Mouse (Mus musculus) liver, postnatal 0 days (tissue): Measurements from ENCODE around the gene Hspb3. TPM values are rescaled to one million over a fixed set of nuclear protein-coding genes. Genes with fewer than 3 reads are reported as not detected.

Experiments used
- ATAC-seq: fragments of 200-750 bp; cut with Nextera tagmentation; 2 replicates; pipeline ENCODE4 v1.8.0; 2017; ENCODE audit warnings: mild to moderate bottlenecking, moderate library complexity
- DNase-seq: peaks from one replicate; pipeline ENCODE4 v3.0.0-alpha.2; 2016
- H3K27ac ChIP-seq: fragments of 300-500 bp; sonication (generic); 2 replicates; pipeline ENCODE4 v1.5.1; 2014; ENCODE audit warnings: antibody characterized with exemption, moderate library complexity, mild to moderate bottlenecking, low read depth
- H3K27me3 ChIP-seq: fragments of 300-500 bp; sonication (generic); 2 replicates; pipeline ENCODE4 v1.6.1; 2014; ENCODE audit warnings: low read length, control low read depth, mixed read lengths; ENCODE audit not compliant: insufficient read depth
- H3K36me3 ChIP-seq: fragments of 300-500 bp; sonication (generic); replicated peaks from 2 replicates; pipeline ENCODE4 v1.6.1; 2014; ENCODE audit warnings: mild to moderate bottlenecking, control low read depth, low read length, moderate library complexity, mixed read lengths; ENCODE audit not compliant: insufficient read depth
- H3K4me1 ChIP-seq: fragments of 300-500 bp; sonication (generic); 2 replicates; pipeline ENCODE4 v1.6.1; 2014; ENCODE audit warnings: antibody characterized with exemption, mild to moderate bottlenecking, control low read depth; ENCODE audit not compliant: insufficient read depth
- H3K4me2 ChIP-seq: fragments of 300-500 bp; sonication (generic); 2 replicates; pipeline ENCODE4 v1.6.1; 2014; ENCODE audit warnings: low read depth, mild to moderate bottlenecking, low read length, moderate library complexity, mixed read lengths
- H3K4me3 ChIP-seq: fragments of 300-500 bp; sonication (generic); 2 replicates; pipeline ENCODE4 v1.5.1; 2014; ENCODE audit warnings: low read depth, low read length
- H3K9ac ChIP-seq: fragments of 300-500 bp; sonication (generic); replicated peaks from 2 replicates; pipeline ENCODE4 v1.6.1; 2014; ENCODE audit warnings: mild to moderate bottlenecking, moderate library complexity
- H3K9me3 ChIP-seq: fragments of 300-500 bp; sonication (generic); 2 replicates; pipeline ENCODE4 v1.6.1; 2016; ENCODE audit warnings: mild to moderate bottlenecking, control low read depth, low read length, mixed read lengths
- CTCF ChIP-seq: sonication (generic); IDR thresholded peaks from 2 replicates; pipeline ENCODE4 v1.5.1; 2016; ENCODE audit warnings: antibody characterized with exemption, low read depth
- EP300 ChIP-seq: IDR thresholded peaks from 2 replicates; pipeline ENCODE4 v1.6.1; 2016; ENCODE audit warnings: antibody characterized with exemption, low read depth, mild to moderate bottlenecking
- WGBS: fragments of 180-500 bp; shearing (Covaris S2); extraction: QIAGEN DNeasy Blood & Tissue Kit; methylation state at CpG from one replicate; pipeline ENCODE4 v1.1.7; 2014; ENCODE audit not compliant: insufficient replicate concordance; 5-methylcytosine and 5-hydroxymethylcytosine counted together
- polyA plus RNA-seq: library from polyadenylated mRNA; unstranded; fragments of >200 nt; fragmentation: Nextera tagmentation; extraction: Ambion mirVana; gene quantifications from 2 replicates; pipeline ENCODE4 v1.2.1, GENCODE M21; 2015

Hspb3 gene
- 0.38 TPM in 1 of 2 replicates, not detected in the other for polyA plus RNA-seq

DNA sequence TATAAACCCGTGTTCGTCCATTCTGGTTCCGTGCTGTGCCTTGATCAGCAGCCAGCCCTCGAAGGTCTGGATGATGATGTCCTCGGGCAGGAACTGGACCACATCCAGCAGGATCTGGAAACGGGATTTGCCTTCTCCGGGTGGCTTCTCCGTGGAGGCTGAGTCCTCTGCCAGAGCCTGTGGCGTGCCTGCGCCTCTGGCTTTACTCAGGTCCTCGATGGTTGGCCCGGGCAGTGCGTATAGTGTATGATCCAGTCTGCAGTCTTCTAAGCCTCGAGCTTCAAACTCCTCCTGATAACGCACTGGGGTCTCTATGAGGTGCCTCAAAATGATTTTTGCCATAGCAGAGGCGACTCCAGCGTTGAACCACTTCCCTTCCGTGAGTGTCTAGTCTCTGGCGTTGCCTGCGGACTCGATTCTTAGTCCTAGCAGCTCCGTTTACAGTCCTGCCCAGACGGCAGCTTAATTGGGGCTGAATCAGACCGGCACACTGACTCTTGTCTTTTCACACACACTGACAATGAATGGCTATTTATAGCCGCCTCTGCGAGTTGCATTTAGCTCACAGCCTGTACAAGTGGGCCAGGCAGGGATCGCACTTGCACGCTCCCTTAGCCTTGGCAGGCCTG is at the start of gene Hspb3:
Gene Hspb3 (minus strand): TSS at position 526 of the 629 bp plus-strand sequence.
- no peaks in the 10 kb centered on the region for H3K9me3 ChIP-seq
- no peaks in the 10 kb centered on the region for H3K4me1 ChIP-seq
- no peak for DNase-seq
- H3K4me2 ChIP-seq: 0 out of 2 replicates have a peak within 1 kb of the TSS, but pooled peaks have one; percentile 13
- no peak within 1 kb of the TSS for H3K4me3 ChIP-seq
- no peaks in the 10 kb centered on the region for H3K36me3 ChIP-seq
- no peak for TF ChIP-seq EP300
- TF ChIP-seq CTCF: no peak
- H3K27ac ChIP-seq: no peak within 1 kb of the TSS
- whole genome bisulfite sequencing: 62% methylated on average over 28 of the region's 28 CpGs
- H3K9ac ChIP-seq: no peak within 1 kb of the TSS
- ATAC-seq: no peak
- H3K27me3 ChIP-seq: no peaks in the 10 kb centered on the region

DNA sequence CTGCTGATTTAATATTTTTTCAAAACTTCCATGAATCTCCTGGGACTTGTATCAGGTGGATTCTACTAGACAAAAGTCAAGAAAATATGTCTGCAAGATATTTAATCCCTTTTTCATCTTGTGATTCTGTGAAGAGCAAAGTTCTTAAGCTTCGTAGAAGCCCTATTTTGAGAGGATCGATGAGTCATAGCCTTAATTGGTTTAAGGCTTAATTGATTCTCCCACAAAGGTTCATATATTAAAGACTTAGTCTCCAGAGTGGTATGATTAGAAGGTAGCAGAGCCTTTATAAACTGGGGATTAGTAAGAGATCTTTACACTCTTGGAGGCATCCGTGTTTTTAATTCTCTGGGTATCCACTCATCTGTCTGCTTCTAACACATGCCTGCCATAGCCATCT is 49.7 kb upstream of the Hspb3 start:
- TF ChIP-seq EP300: no peak
- no peak for TF ChIP-seq CTCF
- H3K27me3 ChIP-seq: no peaks in the 10 kb centered on the region
- no peak overlapping the region for H3K4me2 ChIP-seq
- no peak overlapping the region for H3K4me3 ChIP-seq
- no peaks in the 10 kb centered on the region for H3K36me3 ChIP-seq
- 93% methylated on average over 3 of the region's 3 CpGs for WGBS
- no peak for ATAC-seq
- no peaks in the 10 kb centered on the region for H3K9me3 ChIP-seq
- no peaks in the 10 kb centered on the region for H3K4me1 ChIP-seq
- no peak overlapping the region for H3K27ac ChIP-seq
- DNase-seq: no peak
- H3K9ac ChIP-seq: no peak overlapping the region

DNA sequence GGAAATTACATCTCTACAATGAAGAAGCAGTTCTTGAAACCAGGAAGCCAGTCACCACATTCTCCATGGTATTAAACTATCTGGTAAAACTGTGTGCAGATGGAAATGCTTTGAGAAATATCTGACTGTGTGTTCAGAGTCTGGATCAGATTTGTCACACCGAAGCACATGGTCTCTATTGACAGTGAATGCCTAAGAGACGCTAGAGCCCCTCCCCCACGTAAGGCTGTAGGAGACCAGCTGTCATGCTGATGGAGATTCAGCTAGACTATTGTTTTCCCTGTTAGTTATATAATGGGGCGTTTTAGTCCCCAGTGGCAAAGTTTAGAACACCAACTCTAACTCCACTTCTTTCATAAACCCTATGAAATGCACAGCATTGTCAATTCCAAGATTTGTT is 42.7 kb upstream of the Hspb3 start:
- no peak for TF ChIP-seq CTCF
- no peak for TF ChIP-seq EP300
- Histone ChIP-seq H3K4me3 (no peak overlapping the region), H3K27ac (no peak overlapping the region), H3K27me3 (no peaks in the 10 kb centered on the region), H3K9me3 (0 out of 2 replicates have a peak, but pooled peaks cover 3% of the 10 kb centered on the region), H3K9ac (no peak overlapping the region), H3K4me1 (no peaks in the 10 kb centered on the region), H3K4me2 (no peak overlapping the region), H3K36me3 (no peaks in the 10 kb centered on the region)
- 47% methylated on average over 4 of the region's 4 CpGs for WGBS
- DNase-seq (no peak), ATAC-seq (no peak)

DNA sequence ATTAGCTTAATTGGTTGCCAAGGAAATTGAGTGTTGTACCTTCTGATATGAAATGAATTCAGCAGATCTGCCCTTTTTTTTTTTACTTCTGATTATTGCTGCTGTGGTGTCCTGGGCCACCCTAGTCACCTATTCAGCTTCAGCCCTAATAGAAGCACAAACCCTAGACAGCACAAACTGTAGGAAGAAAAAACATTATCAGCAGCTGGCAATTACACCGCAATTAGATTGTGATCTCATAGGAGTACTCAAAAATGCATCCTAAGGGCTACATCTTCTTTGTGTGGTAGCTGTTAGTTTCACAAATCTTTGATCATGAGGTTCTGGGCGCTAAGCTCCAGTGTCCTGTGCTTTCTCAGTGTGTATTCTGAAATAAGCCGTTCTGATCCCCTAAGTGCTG is 37.7 kb upstream of the Hspb3 start:
- Histone ChIP-seq H3K4me2 (no peak overlapping the region), H3K36me3 (no peaks in the 10 kb centered on the region), H3K27me3 (no peaks in the 10 kb centered on the region), H3K9me3 (0 out of 2 replicates have a peak, but pooled peaks cover 3% of the 10 kb centered on the region), H3K27ac (no peak overlapping the region), H3K4me3 (no peak overlapping the region), H3K4me1 (no peaks in the 10 kb centered on the region), H3K9ac (no peak overlapping the region)
- DNase-seq: no peak
- TF ChIP-seq CTCF (no peak), EP300 (no peak)
- 86% methylated on average over 3 of the region's 3 CpGs for WGBS
- ATAC-seq: no peak

DNA sequence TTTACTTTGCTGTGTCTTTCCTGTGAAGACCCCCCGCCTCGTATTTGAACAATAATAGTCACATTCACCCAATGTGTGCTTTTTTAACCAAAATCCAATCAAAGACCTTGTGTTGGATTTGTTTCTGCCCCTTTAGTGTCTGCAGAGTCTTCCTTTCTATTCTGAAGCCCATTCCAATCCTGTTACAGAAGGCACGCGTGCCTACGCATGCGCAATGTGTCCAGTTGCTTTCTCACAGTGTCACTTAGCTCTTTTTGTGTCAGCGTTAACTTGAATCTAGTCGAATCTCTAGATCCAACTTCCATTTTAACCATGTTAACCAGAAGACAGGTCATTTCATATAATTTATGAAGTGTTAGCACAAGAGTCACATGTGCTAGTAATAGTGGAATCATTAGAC is 36.5 kb upstream of the Hspb3 start:
- no peak overlapping the region for H3K27ac ChIP-seq
- WGBS: 91% methylated on average over 8 of the region's 8 CpGs
- no peaks in the 10 kb centered on the region for H3K4me1 ChIP-seq
- no peak overlapping the region for H3K9ac ChIP-seq
- H3K9me3 ChIP-seq: 0 out of 2 replicates have a peak, but pooled peaks cover 3% of the 10 kb centered on the region
- TF ChIP-seq CTCF (no peak), EP300 (no peak)
- no peak for DNase-seq
- 0 out of 2 replicates have a peak overlapping the region, but pooled peaks have one; percentile 11 for H3K4me2 ChIP-seq
- H3K27me3 ChIP-seq: no peaks in the 10 kb centered on the region
- H3K4me3 ChIP-seq: no peak overlapping the region
- ATAC-seq: no peak
- H3K36me3 ChIP-seq: no peaks in the 10 kb centered on the region

DNA sequence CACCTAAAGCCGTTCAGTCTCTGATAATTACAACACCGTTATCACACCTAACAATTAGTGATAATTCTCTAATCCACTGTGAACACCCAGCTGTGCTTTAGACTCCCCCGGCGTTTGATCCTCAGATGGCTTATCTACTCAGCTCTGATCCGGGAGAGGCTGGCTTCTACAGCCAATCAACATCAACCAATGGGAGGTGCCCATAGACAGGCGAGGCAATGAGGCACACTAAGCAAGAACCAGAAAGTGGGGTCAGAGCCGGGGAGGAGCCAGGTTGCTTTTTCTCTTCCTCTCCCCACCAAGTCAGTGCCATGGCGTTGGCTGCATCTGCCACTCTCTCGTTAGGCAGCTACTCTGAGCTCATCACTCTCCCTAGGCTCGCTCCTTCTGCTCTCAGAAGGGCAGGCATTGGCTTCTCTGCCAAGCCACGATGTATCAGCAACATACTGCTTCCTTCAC is 36.0 kb upstream of the Hspb3 start:
- H3K9me3 ChIP-seq: 0 out of 2 replicates have a peak, but pooled peaks cover 3% of the 10 kb centered on the region
- no peak overlapping the region for H3K9ac ChIP-seq
- no peak overlapping the region for H3K4me3 ChIP-seq
- no peak for DNase-seq
- peak; percentile 36; the same call in 1 of the 2 replicates for ATAC-seq
- no peak overlapping the region for H3K27ac ChIP-seq
- TF ChIP-seq EP300: 0 out of 2 replicates have a peak, but pooled peaks have one; percentile 28
- no peak for TF ChIP-seq CTCF
- no peaks in the 10 kb centered on the region for H3K27me3 ChIP-seq
- WGBS: 49% methylated on average over 11 of the region's 11 CpGs
- H3K36me3 ChIP-seq: no peaks in the 10 kb centered on the region
- H3K4me2 ChIP-seq: 0 out of 2 replicates have a peak overlapping the region, but pooled peaks have one; percentile 11
- H3K4me1 ChIP-seq: no peaks in the 10 kb centered on the region
